Mouse (Mus musculus) bone marrow macrophage, adult 2 months (primary cell): ENCODE data around the gene Tymp.

ENCODE experiments used
- CTCF ChIP-seq: IDR thresholded peaks from 2 replicates; pipeline ENCODE4 v1.5.1; 2012; ENCODE audit warnings: low read depth, mild to moderate bottlenecking, low read length, moderate library complexity
- POLR2A ChIP-seq: IDR thresholded peaks from 2 replicates; pipeline ENCODE4 v1.6.1; 2012; ENCODE audit warnings: mild to moderate bottlenecking, low read depth, low read length, borderline replicate concordance

DNA sequence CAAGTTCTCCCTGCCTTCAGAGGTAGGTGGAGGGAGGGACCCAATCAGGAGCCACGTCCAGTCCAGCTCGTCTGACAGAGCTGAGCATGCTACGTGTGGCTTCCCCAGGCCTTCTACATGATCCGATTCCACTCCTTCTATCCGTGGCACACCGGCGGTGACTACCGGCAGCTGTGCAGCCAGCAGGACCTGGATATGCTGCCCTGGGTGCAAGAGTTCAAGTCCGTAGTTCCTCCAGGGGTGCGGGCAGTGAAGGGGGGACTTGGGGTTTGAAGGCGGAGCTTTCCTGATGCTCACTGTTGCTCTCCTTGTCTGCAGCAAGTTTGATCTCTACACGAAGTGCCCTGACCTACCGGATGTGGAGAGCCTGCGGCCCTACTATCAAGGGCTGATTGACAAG lies 40.4 kb downstream of the Tymp start:
- TF ChIP-seq CTCF: no peak
- no peak for TF ChIP-seq POLR2A
